Mouse (Mus musculus) neural tube, embryonic 13.5 days (tissue): ENCODE measurements around the gene Ccdc180. TPM values are rescaled to one million over a fixed set of nuclear protein-coding genes. Genes with fewer than 3 reads are reported as not detected.

Source experiments
- ATAC-seq: fragments of 200-750 bp; cut with Nextera tagmentation; 2 replicates; pipeline ENCODE4 v1.8.0; 2017; ENCODE audit warnings: low read depth, mild to moderate bottlenecking, moderate TSS enrichment, moderate library complexity
- H3K27ac ChIP-seq: fragments of 300-500 bp; sonication (generic); replicated peaks from 2 replicates; pipeline ENCODE4 v1.5.1; 2015; ENCODE audit warnings: moderate library complexity, mild to moderate bottlenecking, inconsistent platforms
- H3K27me3 ChIP-seq: fragments of 300-500 bp; sonication (generic); 2 replicates; pipeline ENCODE4 v1.6.1; 2015; ENCODE audit warnings: mild to moderate bottlenecking, inconsistent platforms
- H3K36me3 ChIP-seq: fragments of 300-500 bp; sonication (generic); 2 replicates; pipeline ENCODE4 v1.6.1; 2015; ENCODE audit warnings: mild to moderate bottlenecking, inconsistent platforms
- H3K4me1 ChIP-seq: fragments of 300-500 bp; sonication (generic); replicated peaks from 2 replicates; pipeline ENCODE4 v1.6.1; 2015; ENCODE audit warnings: inconsistent platforms
- H3K4me2 ChIP-seq: fragments of 300-500 bp; sonication (generic); 2 replicates; pipeline ENCODE4 v1.6.1; 2015; ENCODE audit warnings: inconsistent platforms, mild to moderate bottlenecking, moderate library complexity
- H3K4me3 ChIP-seq: fragments of 300-500 bp; sonication (generic); 2 replicates; pipeline ENCODE4 v1.5.1; 2015; ENCODE audit warnings: mild to moderate bottlenecking, inconsistent platforms
- H3K9ac ChIP-seq: fragments of 300-500 bp; sonication (generic); 2 replicates; pipeline ENCODE4 v1.6.1; 2015; ENCODE audit warnings: moderate library complexity, mild to moderate bottlenecking, inconsistent platforms
- H3K9me3 ChIP-seq: fragments of 300-500 bp; sonication (generic); 2 replicates; pipeline ENCODE4 v1.6.1; 2016; ENCODE audit warnings: inconsistent platforms
- WGBS: fragments of 180-500 bp; shearing (Covaris S2); methylation state at CpG from one replicate; pipeline ENCODE4 v1.1.7; 2015; 5-methylcytosine and 5-hydroxymethylcytosine counted together
- polyA plus RNA-seq: library from polyadenylated mRNA; unstranded; fragments of >200 nt; fragmentation: Nextera tagmentation; extraction: Ambion mirVana; gene quantifications from 2 replicates; pipeline ENCODE4 v1.2.1, GENCODE M21; 2015

The Ccdc180 gene
- polyA plus RNA-seq = 0.07 TPM in 1 of 2 replicates, not detected in the other

GRCm38 (mm10) chr4:45890066-45890761, at the start of gene Ccdc180:
TSS of gene Ccdc180 (plus strand) at chr4:45890303.
- H3K36me3 ChIP-seq = no peaks in the 10 kb centered on the region
- H3K4me2 ChIP-seq = peak within 1 kb of the TSS; percentile 34
- no peak; the same call in 1 of the 2 replicates for ATAC-seq
- WGBS = 10% methylated on average over 19 of the region's 19 CpGs
- no peak within 1 kb of the TSS for H3K27ac ChIP-seq
- H3K4me3 ChIP-seq = no peak within 1 kb of the TSS
- no peaks in the 10 kb centered on the region for H3K9me3 ChIP-seq
- H3K4me1 ChIP-seq = peaks cover 9% of the 10 kb centered on the region
- H3K27me3 ChIP-seq = no peaks in the 10 kb centered on the region
- H3K9ac ChIP-seq = no peak within 1 kb of the TSS

DNA sequence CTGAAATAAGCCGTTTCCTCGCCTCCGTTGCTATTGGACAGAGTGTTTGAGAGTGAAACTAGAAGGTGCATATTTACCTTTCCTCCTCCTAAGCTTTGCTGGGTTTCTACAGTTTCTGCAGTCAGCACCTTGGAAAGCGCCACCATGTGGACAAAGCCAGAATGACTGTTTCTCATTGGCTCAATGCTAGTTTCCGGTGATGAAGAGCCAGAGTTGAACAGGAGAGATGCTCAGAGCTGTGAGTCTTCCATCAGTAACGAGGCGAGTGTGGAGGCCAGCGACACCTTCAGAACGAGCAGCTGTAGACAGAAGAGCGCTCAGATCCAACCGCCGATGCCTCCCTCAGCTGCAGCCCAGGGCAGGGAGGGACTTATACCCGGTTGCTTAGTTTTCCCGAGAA, 45.7 kb upstream of the Ccdc180 start:
- Histone ChIP-seq H3K9me3 (no peaks in the 10 kb centered on the region), H3K9ac (no peak overlapping the region), H3K27ac (no peak overlapping the region), H3K4me3 (no peak overlapping the region), H3K27me3 (no peaks in the 10 kb centered on the region), H3K36me3 (no peaks in the 10 kb centered on the region), H3K4me2 (no peak overlapping the region), H3K4me1 (peaks cover 17% of the 10 kb centered on the region)
- ATAC-seq = no peak
- 50% methylated on average over 14 of the region's 14 CpGs for WGBS

DNA sequence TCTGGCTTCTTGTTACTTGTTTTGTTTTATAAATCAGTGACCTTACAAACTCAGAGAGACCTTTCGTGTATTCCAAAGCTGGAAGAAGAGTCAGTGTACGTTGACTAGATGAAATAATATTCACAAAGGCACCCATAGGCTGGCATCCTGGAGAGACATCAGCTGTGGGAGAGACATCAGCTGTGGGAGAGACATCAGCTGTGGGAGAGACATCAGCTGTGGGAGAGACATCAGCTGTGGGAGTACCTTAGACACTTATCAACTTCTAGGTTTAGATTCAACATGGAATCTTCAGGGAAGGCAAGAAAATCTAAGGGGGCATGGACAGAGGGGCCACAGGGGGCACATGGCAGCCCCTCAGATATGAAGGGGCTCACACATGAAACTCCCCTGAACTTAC, 43.8 kb upstream of the Ccdc180 start:
- Histone ChIP-seq H3K4me2 (no peak overlapping the region), H3K4me1 (peaks cover 31% of the 10 kb centered on the region), H3K27me3 (0 out of 2 replicates have a peak, but pooled peaks cover 2% of the 10 kb centered on the region), H3K36me3 (no peaks in the 10 kb centered on the region), H3K4me3 (no peak overlapping the region), H3K9me3 (no peaks in the 10 kb centered on the region), H3K9ac (no peak overlapping the region), H3K27ac (no peak overlapping the region)
- WGBS = 90% methylated on average over 2 of the region's 2 CpGs
- no peak for ATAC-seq

GRCm38 (mm10) chr4:45848109-45848824, 41.8 kb upstream of the Ccdc180 start, which contains the start of gene Stra6l:
TSS of gene Stra6l (plus strand) at chr4:45848664.
- Histone ChIP-seq H3K4me2 (peak within 1 kb of the TSS; percentile 27), H3K9me3 (no peaks in the 10 kb centered on the region), H3K4me1 (peaks cover 40% of the 10 kb centered on the region), H3K27ac (peak within 1 kb of the TSS; percentile 61), H3K9ac (0 out of 2 replicates have a peak within 1 kb of the TSS, but pooled peaks have one; percentile 26), H3K27me3 (0 out of 2 replicates have a peak, but pooled peaks cover 2% of the 10 kb centered on the region), H3K4me3 (peak within 1 kb of the TSS; percentile 15; the same call in 1 of the 2 replicates), H3K36me3 (no peaks in the 10 kb centered on the region)
- peak; percentile 13 for ATAC-seq
- WGBS = 22% methylated on average over 10 of the region's 10 CpGs

DNA sequence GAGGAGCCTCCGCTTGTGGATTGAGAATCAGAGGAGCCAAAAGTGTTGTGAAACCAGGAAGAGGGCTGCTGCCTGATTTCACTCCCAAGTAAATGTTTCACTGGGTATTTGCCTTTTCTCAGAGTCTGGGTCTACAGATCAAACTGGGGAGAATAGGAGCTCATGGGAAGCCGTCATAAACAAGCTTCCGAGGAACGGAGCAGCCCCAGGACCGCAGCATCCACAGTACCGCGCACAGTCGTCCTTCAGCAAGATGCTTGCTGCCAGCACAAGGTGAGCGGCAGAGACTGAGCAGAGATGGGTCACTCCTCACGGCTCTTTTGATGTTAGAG, 41.3 kb upstream of the Ccdc180 start:
- peaks cover 40% of the 10 kb centered on the region for H3K4me1 ChIP-seq
- H3K4me2 ChIP-seq = peak overlapping the region; percentile 27
- 11% methylated on average over 10 of the region's 10 CpGs for WGBS
- ATAC-seq = no peak
- H3K27me3 ChIP-seq = 0 out of 2 replicates have a peak, but pooled peaks cover 2% of the 10 kb centered on the region
- peak overlapping the region; percentile 61 for H3K27ac ChIP-seq
- H3K36me3 ChIP-seq = no peaks in the 10 kb centered on the region
- H3K4me3 ChIP-seq = peak overlapping the region; percentile 15; the same call in 1 of the 2 replicates
- H3K9ac ChIP-seq = 0 out of 2 replicates have a peak overlapping the region, but pooled peaks have one; percentile 26
- no peaks in the 10 kb centered on the region for H3K9me3 ChIP-seq

DNA sequence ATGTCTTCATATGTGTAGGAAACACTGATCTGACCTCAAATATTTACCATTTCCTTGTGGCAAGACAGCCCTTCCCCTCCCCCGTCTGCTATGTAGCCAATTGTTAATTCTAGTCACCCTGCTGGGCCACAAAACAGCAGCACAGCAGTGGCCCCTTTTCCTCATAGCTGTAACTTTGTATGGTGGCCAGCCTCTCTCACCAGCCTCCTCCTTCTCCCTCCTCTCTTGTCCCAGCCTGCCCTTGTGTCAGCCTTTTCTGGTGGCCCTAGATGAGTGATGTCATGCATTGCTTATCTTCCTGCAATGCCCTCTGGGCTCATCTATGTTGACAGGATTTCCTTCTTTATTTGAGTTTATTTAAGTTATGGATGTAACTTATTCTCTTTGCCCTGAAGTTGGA, 40.7 kb upstream of the Ccdc180 start:
- ATAC-seq = no peak
- no peak overlapping the region for H3K9ac ChIP-seq
- peaks cover 40% of the 10 kb centered on the region for H3K4me1 ChIP-seq
- 0 out of 2 replicates have a peak overlapping the region, but pooled peaks have one; percentile 15 for H3K4me3 ChIP-seq
- H3K4me2 ChIP-seq = peak overlapping the region; percentile 27
- H3K27me3 ChIP-seq = 0 out of 2 replicates have a peak, but pooled peaks cover 2% of the 10 kb centered on the region
- no peak overlapping the region for H3K27ac ChIP-seq
- 19% methylated on average over 1 of the region's 1 CpGs for WGBS
- H3K36me3 ChIP-seq = no peaks in the 10 kb centered on the region
- no peaks in the 10 kb centered on the region for H3K9me3 ChIP-seq

- Histone ChIP-seq H3K4me1 (peaks cover 40% of the 10 kb centered on the region), H3K36me3 (no peaks in the 10 kb centered on the region), H3K4me3 (no peak overlapping the region), H3K4me2 (no peak overlapping the region), H3K27me3 (peaks cover 7% of the 10 kb centered on the region; the same call in 1 of the 2 replicates), H3K9ac (peak overlapping the region; percentile 36), H3K9me3 (no peaks in the 10 kb centered on the region), H3K27ac (peak overlapping the region; percentile 61)
- ATAC-seq = peak; percentile 38; the same call in 1 of the 2 replicates
- 7% methylated on average over 3 of the region's 3 CpGs for WGBS
Measured at GRCm38 (mm10) chr4:45851640-45852051, 38.5 kb upstream of the Ccdc180 start.

GRCm38 (mm10) chr4:45853496-45854246, 36.4 kb upstream of the Ccdc180 start:
- Histone ChIP-seq H3K36me3 (no peaks in the 10 kb centered on the region), H3K4me2 (no peak overlapping the region), H3K9ac (no peak overlapping the region), H3K4me3 (no peak overlapping the region), H3K4me1 (peaks cover 32% of the 10 kb centered on the region), H3K27me3 (peaks cover 7% of the 10 kb centered on the region; the same call in 1 of the 2 replicates), H3K27ac (no peak overlapping the region), H3K9me3 (no peaks in the 10 kb centered on the region)
- no peak for ATAC-seq
- 81% methylated on average over 15 of the region's 15 CpGs for WGBS

DNA sequence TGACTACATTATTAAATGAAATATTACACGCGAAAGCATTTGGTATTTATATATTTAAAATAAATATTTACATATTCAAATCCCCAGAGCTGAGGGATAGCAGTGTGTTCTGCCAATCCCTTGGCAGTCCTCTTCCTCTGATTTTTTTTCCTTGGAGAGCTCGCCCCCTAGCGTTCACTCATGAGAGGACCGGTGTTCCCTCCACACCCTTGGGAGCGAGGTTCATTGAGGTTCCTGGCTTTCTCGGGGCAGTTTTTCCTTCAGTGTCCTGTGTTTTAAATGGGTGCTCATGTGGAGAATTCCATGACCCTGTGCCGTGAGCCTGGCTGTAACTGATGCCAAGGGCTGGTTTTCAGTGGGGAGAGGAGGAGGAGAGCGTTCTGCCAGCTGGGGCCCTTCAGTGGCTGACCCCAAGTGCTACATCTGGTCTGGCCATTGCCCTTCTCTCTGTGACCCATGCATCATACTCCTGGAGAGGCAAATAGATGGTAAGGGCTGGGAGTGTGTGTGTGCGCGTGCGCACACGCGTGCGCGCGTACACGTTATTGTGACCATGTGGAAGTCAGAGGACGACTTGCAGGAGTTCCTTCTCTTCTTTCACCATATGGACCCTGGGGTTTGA, 34.2 kb upstream of the Ccdc180 start:
- H3K27me3 ChIP-seq = peaks cover 4% of the 10 kb centered on the region; the same call in 1 of the 2 replicates
- H3K9ac ChIP-seq = no peak overlapping the region
- H3K36me3 ChIP-seq = 0 out of 2 replicates have a peak, but pooled peaks cover 5% of the 10 kb centered on the region
- no peak for ATAC-seq
- no peak overlapping the region for H3K4me3 ChIP-seq
- H3K9me3 ChIP-seq = no peaks in the 10 kb centered on the region
- H3K4me1 ChIP-seq = peaks cover 13% of the 10 kb centered on the region
- H3K4me2 ChIP-seq = no peak overlapping the region
- no peak overlapping the region for H3K27ac ChIP-seq
- 51% methylated on average over 19 of the region's 19 CpGs for WGBS

DNA sequence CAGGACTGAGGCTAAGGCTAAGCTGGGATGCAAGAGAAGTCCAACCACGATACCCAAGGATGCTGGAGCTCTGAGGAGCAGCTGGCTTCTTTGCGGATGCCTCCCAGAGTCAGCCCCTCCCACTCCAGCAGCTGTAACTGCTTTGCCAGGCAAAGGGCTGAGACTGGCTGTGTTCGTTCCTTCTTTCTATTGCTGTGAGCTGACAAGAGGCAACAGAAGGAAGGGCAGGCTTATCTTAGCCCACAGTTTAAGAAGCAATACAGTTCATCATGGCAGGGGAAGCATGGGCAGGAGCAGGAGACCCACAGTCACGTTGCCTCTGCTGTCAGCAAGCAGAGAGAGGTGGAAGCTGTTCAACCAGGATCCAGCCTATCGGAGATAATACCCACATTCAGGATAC, 28.9 kb upstream of the Ccdc180 start:
- 52% methylated on average over 5 of the region's 5 CpGs for WGBS
- Histone ChIP-seq H3K27me3 (peaks cover 3% of the 10 kb centered on the region; the same call in 1 of the 2 replicates), H3K4me2 (no peak overlapping the region), H3K4me1 (no peaks in the 10 kb centered on the region), H3K9ac (no peak overlapping the region), H3K27ac (no peak overlapping the region), H3K36me3 (0 out of 2 replicates have a peak, but pooled peaks cover 5% of the 10 kb centered on the region), H3K4me3 (no peak overlapping the region), H3K9me3 (no peaks in the 10 kb centered on the region)
- no peak for ATAC-seq

- 26% methylated on average over 8 of the region's 8 CpGs for WGBS
- Histone ChIP-seq H3K4me3 (no peak overlapping the region), H3K27me3 (peaks cover 4% of the 10 kb centered on the region; the same call in 1 of the 2 replicates), H3K36me3 (no peaks in the 10 kb centered on the region), H3K4me2 (no peak overlapping the region), H3K27ac (no peak overlapping the region), H3K9me3 (no peaks in the 10 kb centered on the region), H3K4me1 (0 out of 2 replicates have a peak, but pooled peaks cover 7% of the 10 kb centered on the region), H3K9ac (no peak overlapping the region)
- no peak for ATAC-seq
Measured at GRCm38 (mm10) chr4:45867416-45867815, 22.7 kb upstream of the Ccdc180 start.
